Mouse (Mus musculus) layer of hippocampus, adult 8-10 months (tissue): Measurements from ENCODE around the gene Olfr826. TPM values are rescaled to one million over a fixed set of nuclear protein-coding genes. Genes with fewer than 3 reads are reported as not detected.
"Not testable (repeated sequence)": the region's sequence is repeated elsewhere in the genome, so short reads cannot be mapped to it uniquely, and the experiment has no call there.

Experiments
- DNase-seq, 2 experiments: peaks; one replicate each; pipeline ENCODE4 v3.0.0; 2022; ENCODE audit warnings: low spot score in 2 of 2
- total RNA-seq, 4 experiments: library from RNA; stranded (reverse); gene quantifications; 2 replicates each; pipeline ENCODE4 v1.2.4; 2022

Olfr826 gene
- total RNA-seq = not detected

DNA sequence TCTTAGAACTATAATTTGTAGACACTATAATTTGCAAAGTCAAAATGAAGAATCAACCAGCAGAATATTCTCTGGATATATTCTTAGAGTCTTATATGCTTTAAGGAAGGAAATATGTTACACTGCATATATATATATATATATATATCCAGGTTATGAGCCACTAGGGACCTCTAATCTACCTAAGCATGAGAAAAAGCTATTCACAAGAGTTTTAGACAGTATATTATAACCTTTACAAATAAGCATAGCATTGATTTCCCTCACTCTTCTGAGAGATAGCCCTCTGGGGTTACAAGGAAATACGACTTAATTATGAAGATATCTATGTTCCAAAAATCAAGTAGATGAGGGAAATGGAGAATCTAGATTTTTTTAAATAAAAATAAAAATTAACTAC, at the start of gene Olfr826:
Olfr826 (minus strand) TSS at position 101 of the 400 bp plus-strand sequence.
- no peak for DNase-seq

DNA sequence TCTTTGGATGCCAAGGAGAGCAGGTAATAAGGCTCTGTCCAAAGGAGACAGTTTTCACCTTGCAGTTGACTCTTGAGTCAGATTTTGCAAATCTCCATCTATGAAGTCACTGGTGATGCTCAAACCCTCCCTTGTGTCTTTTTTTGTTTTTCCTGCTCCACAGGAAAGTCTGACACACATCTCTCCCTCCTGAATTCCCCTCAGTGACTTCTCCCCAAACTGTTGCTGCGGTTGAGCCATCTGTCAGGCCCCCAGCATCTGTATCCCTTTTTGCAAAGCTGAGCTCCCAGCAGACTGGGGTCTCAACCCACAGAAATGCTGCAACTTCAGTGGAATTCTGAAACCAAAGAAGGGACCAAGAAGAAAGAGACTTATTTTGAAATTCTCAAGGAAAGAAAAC, 48.1 kb upstream of the Olfr826 start:
- no peak for DNase-seq

DNA sequence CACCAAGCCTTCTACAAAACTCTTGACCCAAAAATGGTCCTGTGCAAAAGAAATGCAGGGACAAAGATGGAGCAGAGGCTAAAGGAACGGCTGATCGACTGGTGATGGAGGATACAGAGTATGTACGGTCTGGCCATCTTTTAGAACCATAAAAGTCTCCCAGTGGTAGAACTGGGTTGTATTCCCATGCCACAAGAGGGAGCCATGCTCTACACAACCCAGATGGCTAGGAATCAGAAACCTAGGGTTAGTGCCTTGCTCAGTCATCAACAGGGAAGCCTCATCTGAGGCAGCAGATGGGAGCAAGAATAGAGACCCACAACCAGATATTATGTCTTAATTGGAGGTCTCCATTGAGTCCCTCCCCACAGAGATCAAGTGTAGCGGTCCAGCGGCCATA, 45.6 kb upstream of the Olfr826 start:
- DNase-seq = no peak

DNA sequence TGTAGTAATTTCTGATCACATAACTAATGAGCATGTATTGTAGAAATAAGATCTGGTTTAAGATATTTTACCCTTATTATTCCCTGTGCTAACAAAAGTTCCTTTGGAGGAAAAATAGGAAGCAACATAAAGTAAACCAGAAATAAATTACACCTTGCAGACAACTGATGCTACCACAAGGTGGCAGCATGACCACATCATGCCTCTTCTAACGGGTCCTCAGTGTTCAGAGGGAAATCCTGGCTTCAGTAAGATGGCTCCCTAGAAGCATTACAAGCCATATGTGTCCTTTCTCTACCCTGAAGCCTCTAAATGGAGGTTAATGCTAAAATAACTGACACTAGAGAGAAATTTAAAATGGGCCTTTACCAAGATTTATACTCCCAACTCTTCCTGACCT, 44.3 kb upstream of the Olfr826 start:
- DNase-seq = peak; percentile 6 to 49

DNA sequence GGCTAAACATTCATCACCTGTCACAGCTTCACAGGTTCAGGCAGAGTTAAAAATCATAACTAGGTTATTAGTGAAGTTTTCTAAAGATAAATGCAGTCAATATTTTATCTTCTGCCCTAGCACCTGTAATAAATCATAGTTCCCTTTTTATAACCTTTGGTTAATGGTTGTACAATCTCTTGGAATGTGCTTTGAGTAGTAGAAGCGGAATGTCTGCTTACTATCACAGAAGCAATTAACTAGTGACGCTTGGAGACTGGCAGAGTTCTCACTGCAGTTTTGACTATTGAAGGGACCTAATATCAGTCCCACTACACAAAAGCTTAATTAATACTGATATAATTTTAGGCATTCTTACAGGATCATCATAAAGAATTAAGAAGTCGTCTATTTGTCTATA, 41.0 kb upstream of the Olfr826 start:
- no peak for DNase-seq

DNA sequence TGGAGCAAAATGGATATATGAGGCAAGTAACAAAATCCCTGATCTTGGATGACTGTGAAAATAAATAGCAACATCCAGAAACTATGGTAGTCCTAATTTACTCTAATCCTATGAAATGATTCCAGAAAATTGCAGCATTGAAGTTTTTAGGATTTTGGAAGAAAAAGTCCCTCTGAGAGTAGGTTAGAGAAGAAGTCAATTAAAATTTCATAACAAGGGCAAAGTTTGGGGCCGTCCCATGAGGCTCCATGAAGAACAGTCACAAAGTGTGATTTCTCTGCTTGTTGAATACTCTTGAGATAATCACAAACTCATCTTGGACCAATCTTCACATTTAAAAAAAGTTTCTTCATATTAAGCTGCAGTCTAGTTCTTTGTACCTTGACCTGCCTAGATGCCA, 30.3 kb upstream of the Olfr826 start, which contains the start of gene Olfr827:
Olfr827 (minus strand) TSS at position 101 of the 400 bp plus-strand sequence.
- no peak for DNase-seq

DNA sequence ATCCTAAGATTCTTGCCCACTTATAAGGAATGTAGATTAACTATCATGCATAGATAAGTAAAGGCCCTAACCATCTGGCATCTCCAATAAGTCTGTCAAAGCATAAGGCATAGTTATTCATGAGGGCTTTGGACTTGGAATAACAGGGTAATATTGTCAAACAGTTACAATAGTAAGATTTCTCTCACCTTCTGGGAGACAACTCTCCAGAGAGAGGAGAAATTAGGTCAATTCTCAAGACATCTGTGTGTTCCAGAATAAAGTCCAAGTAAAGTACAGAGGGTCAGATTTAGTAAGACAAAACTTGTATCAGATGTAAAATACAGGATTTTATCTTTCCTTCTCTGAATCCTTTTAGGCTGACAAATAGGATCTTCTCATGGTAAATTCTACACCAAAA, 17.3 kb downstream of the Olfr826 start, which contains the start of gene Olfr825:
Olfr825 (minus strand) TSS at position 101 of the 400 bp plus-strand sequence.
- no peak for DNase-seq

DNA sequence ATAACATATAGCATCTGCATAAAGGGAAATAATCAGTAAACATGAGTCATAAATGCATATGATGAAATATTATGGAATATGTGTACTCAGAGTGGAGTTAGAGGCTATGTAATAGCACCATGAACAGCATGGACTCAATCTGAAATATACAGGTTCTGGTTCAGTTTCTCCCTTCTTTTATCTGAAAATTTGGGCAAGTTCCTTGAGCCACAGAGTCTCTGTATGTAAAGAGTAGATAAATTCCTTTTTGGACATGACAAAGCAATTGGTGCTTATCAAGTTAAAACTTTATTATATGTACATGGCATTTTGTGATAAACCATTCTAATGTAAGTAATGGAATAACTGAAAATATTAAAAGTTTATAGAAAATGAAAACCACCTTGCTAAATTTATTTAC, 18.8 kb downstream of the Olfr826 start:
- DNase-seq = no peak

DNA sequence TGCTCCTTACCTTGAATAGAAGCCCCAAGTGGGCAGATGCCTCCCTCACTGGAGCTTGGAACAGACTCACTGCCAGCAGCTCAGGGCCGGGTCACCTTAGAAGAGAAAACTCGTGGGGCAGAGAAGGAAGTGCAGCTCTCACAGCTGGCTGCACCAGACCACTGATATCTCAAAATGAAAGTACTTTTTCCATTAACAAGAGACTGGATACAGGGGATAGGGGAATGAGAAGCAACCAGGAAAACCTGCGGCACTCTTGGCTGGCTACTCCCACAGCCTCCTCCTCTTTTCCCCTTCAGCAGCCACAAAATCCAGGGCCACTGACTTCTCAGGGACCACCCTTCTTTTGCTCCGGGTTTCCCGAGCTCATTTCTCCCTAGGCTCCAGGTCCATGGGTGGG, 39.9 kb downstream of the Olfr826 start:
- DNase-seq = no peak

DNA sequence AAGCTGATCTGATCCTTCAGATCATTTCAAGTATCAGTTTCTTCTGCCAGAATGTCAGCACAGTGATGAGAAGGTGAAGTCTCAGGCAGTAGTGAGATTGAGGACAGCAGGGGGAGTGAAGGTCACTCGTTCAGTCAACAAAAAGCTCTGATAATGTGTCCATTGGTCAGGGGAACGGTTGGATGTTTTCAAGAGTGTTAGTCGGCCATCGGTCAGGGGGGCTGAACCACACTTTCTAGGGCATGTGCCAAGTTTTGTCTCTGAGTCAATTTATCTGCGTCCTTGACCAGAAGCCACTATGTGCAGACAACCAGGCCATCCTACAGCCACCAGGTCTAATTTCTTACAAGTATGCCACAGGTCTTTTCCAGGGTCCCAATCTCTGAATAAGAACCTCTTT, 41.5 kb downstream of the Olfr826 start:
- not testable (repeated sequence) for DNase-seq

DNA sequence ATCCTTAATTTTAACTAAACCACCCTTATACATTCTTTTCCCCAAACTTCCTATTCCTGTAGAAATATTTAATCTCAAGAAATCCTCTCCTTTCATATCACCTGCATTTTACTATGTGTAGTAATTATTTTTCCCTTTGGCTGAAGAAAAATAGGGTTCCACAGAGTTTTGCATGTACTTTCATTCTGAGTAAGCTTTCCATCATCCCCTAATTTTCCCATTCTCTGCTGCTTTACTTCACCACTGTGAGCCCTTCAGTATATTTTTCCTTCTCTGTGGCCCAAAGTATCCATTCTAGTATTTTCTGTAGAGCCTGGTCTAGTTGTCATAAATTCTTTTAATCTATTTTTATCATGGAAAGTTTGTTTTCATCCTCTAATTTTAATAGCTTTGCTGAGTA, 49.2 kb downstream of the Olfr826 start:
- no peak for DNase-seq

DNA sequence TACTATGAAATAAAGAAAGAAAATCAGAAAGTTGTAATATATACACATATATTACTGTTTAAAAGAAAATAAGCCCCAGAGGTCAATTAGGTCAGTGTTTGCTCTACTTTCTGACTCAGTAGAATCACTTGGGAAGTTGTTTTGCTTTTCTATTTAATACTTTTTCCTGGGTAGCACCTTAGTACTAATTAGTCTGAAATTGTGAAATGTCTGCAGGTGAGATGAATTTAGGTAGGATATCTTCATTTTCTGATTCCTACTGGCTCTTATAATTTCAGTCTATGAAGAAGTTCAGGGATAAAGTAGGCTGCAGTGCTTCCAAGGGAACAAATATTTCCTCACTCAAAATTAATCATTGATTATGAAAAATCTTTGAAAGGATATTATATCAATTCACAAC, 54.1 kb downstream of the Olfr826 start, which contains the start of gene Olfr824:
Olfr824 (minus strand) TSS at position 101 of the 400 bp plus-strand sequence.
- DNase-seq = not testable (repeated sequence)

Other genes with a start within 250 kb of the Olfr826 start
- not detected for gene Olfr818, start 235.1 kb downstream of the Olfr826 start, total RNA-seq
- not detected for gene Olfr819, start 216.9 kb downstream of the Olfr826 start, total RNA-seq
- gene Olfr247, start 208.0 kb downstream of the Olfr826 start, total RNA-seq = not detected
- gene Gm10310, start 199.1 kb downstream of the Olfr826 start, total RNA-seq = not detected
- not detected for gene Olfr820, start 171.6 kb downstream of the Olfr826 start, total RNA-seq
- under 1 TPM in 1 of 4 experiments, not detected in 3; 0.43 TPM for gene Olfr821, start 153.8 kb downstream of the Olfr826 start, total RNA-seq
- gene Olfr822, start 113.0 kb downstream of the Olfr826 start, total RNA-seq = not detected
- not detected for gene Olfr823, start 68.8 kb downstream of the Olfr826 start, total RNA-seq
- gene Olfr824, start 54.2 kb downstream of the Olfr826 start, total RNA-seq = not detected
- not detected for gene Olfr825, start 17.4 kb downstream of the Olfr826 start, total RNA-seq
- gene Olfr827, start 30.2 kb upstream of the Olfr826 start, total RNA-seq = not detected
- gene Neurod4, start 96.1 kb upstream of the Olfr826 start, total RNA-seq = under 1 TPM in 2 of 4 experiments, not detected in 2; 0.22 to 0.32 TPM
- 1 to 10 TPM; 1.5 to 2.7 (median 1.6) TPM for gene Tespa1, start 138.7 kb upstream of the Olfr826 start, total RNA-seq
- gene Vmn2r84, start 210.1 kb upstream of the Olfr826 start, total RNA-seq = under 1 TPM; 0.10 to 0.25 (median 0.19) TPM
- gene Vmn2r85, start 245.5 kb upstream of the Olfr826 start, total RNA-seq = under 1 TPM; 0.52 to 0.64 (median 0.58) TPM